Mouse (Mus musculus): Measurements from ENCODE around the gene Heatr5a. TPM values are rescaled to one million over a fixed set of nuclear protein-coding genes. Genes with fewer than 3 reads are reported as not detected.

The Heatr5a gene
- polyA plus RNA-seq, 1 experiment from 2014 or later, result 19.2 TPM

DNA sequence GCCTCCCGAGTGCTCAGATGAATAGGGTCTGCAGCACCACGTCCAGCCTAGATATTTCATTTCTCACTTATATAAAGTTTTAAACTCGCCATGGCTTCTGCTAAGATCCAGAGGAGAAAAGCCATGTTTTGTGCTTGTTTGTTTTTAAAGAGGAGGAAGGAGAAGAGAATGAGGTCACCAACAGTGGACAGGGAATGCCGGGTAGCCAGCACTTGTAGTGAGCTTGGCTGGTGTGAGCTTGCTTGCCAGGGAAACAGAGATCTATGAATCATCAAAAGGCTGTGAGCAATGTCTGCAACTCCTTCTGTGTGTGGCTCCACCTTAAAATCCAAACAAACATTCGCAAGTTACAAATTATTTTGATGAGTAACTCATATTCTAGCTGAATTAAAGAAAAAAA, 17.4 kb upstream of the Heatr5a start:
- H3K27ac ChIP-seq (ENCODE audit: low read depth), result no peak overlapping the region
- ATAC-seq (ENCODE audit: insufficient read depth) (no peak), DNase-seq (no peak)
- H3K9ac ChIP-seq, result no peak overlapping the region
- H3K4me3 ChIP-seq (ENCODE audit: low read depth, low read length), result no peak overlapping the region
- no peaks in the 10 kb centered on the region for H3K27me3 ChIP-seq (ENCODE audit: insufficient read depth, low read length)
- H3K4me2 ChIP-seq, result no peak overlapping the region
- no peaks in the 10 kb centered on the region for H3K4me1 ChIP-seq (ENCODE audit: insufficient read depth)
- H3K36me3 ChIP-seq (ENCODE audit: insufficient read depth), result no peaks in the 10 kb centered on the region
- WGBS, result 84% methylated on average over 5 of the region's 5 CpGs
- TF ChIP-seq CTCF (IDR thresholded peaks at IDR 0.05; ENCODE audit: low read depth), result no peak
- H3K9me3 ChIP-seq (ENCODE audit: low read depth, low read length), result no peaks in the 10 kb centered on the region

- Histone ChIP-seq H3K4me1 (ENCODE audit: insufficient read depth) (no peaks in the 10 kb centered on the region), H3K4me3 (ENCODE audit: low read depth, low read length) (no peak overlapping the region), H3K36me3 (ENCODE audit: insufficient read depth) (no peaks in the 10 kb centered on the region), H3K9ac (no peak overlapping the region), H3K27me3 (ENCODE audit: insufficient read depth, low read length) (no peaks in the 10 kb centered on the region), H3K4me2 (no peak overlapping the region), H3K27ac (ENCODE audit: low read depth) (no peak overlapping the region), H3K9me3 (ENCODE audit: low read depth, low read length) (no peaks in the 10 kb centered on the region)
- DNase-seq (no peak), ATAC-seq (ENCODE audit: insufficient read depth) (no peak)
- no peak for TF ChIP-seq CTCF (IDR thresholded peaks at IDR 0.05; ENCODE audit: low read depth)
- WGBS, result 55% methylated on average over 4 of the region's 4 CpGs
Measured at GRCm38 (mm10) chr12:51985826-51986225, 14.7 kb upstream of the Heatr5a start.

GRCm38 (mm10) chr12:51985163-51985748, 14.1 kb upstream of the Heatr5a start:
- H3K4me1 ChIP-seq (ENCODE audit: insufficient read depth), result no peaks in the 10 kb centered on the region
- 81% methylated on average over 3 of the region's 3 CpGs for WGBS
- TF ChIP-seq CTCF (IDR thresholded peaks at IDR 0.05; ENCODE audit: low read depth), result no peak
- no peaks in the 10 kb centered on the region for H3K27me3 ChIP-seq (ENCODE audit: insufficient read depth, low read length)
- no peak overlapping the region for H3K4me3 ChIP-seq (ENCODE audit: low read depth, low read length)
- no peak overlapping the region for H3K27ac ChIP-seq (ENCODE audit: low read depth)
- H3K9me3 ChIP-seq (ENCODE audit: low read depth, low read length), result no peaks in the 10 kb centered on the region
- H3K9ac ChIP-seq, result no peak overlapping the region
- H3K36me3 ChIP-seq (ENCODE audit: insufficient read depth), result no peaks in the 10 kb centered on the region
- H3K4me2 ChIP-seq, result no peak overlapping the region
- ATAC-seq (ENCODE audit: insufficient read depth), result no peak
- no peak for DNase-seq

DNA sequence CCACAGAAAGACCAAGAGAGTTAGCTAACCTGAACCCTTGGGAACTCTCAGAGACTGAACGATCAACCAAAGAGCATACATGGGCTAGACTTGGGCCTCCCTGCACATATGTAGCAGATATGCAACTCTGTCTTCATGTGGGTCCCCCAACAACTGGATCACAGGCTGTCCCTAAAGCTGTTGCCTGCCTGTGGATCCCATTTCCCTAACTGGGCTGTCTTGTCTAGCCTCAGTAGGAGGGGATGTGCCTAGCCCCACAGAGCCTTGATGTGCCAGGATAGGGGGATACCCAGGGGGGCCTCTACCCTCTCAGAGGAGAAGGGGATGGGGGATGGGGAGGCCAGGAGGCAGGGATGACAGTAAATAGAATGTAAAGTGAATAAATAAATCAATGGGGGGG, 12.5 kb upstream of the Heatr5a start:
- 87% methylated on average over 1 of the region's 1 CpGs for WGBS
- Histone ChIP-seq H3K4me1 (ENCODE audit: insufficient read depth) (no peaks in the 10 kb centered on the region), H3K9ac (no peak overlapping the region), H3K4me3 (ENCODE audit: low read depth, low read length) (no peak overlapping the region), H3K4me2 (no peak overlapping the region), H3K9me3 (ENCODE audit: low read depth, low read length) (no peaks in the 10 kb centered on the region), H3K27me3 (ENCODE audit: insufficient read depth, low read length) (no peaks in the 10 kb centered on the region), H3K27ac (ENCODE audit: low read depth) (no peak overlapping the region), H3K36me3 (ENCODE audit: insufficient read depth) (no peaks in the 10 kb centered on the region)
- TF ChIP-seq CTCF (IDR thresholded peaks at IDR 0.05; ENCODE audit: low read depth), result no peak
- no peak for ATAC-seq (ENCODE audit: insufficient read depth)
- DNase-seq, result no peak

- ATAC-seq (ENCODE audit: insufficient read depth), result no peak
- no peak for DNase-seq
- no peak overlapping the region for H3K4me3 ChIP-seq (ENCODE audit: low read depth, low read length)
- no peak overlapping the region for H3K4me2 ChIP-seq
- H3K9me3 ChIP-seq (ENCODE audit: low read depth, low read length), result no peaks in the 10 kb centered on the region
- TF ChIP-seq CTCF (IDR thresholded peaks at IDR 0.05; ENCODE audit: low read depth), result no peak
- H3K4me1 ChIP-seq (ENCODE audit: insufficient read depth), result no peaks in the 10 kb centered on the region
- no peaks in the 10 kb centered on the region for H3K36me3 ChIP-seq (ENCODE audit: insufficient read depth)
- 65% methylated on average over 9 of the region's 9 CpGs for WGBS
- H3K9ac ChIP-seq, result no peak overlapping the region
- no peak overlapping the region for H3K27ac ChIP-seq (ENCODE audit: low read depth)
- H3K27me3 ChIP-seq (ENCODE audit: insufficient read depth, low read length), result no peaks in the 10 kb centered on the region
Measured at GRCm38 (mm10) chr12:51976531-51976930, 5.4 kb upstream of the Heatr5a start.

DNA sequence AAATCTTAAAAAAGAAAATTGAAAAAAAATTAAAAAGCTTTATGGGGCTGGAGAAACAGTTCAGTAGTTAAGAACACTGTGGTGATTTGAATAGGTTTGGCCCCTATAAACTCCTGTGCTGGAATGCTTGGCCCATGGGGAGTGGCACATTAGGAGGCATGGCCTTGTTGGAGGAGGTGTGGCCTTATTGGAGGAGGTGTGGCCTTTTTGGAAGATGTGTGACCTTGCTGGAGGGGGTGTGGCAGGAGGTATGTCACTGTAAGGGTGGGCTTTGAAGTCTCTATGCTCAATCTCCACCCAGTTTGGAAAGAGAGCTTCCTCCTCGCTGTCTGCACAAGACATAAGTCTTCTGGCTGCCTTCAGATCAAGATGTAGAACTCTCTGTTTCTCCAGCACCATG, 3.3 kb upstream of the Heatr5a start:
- no peaks in the 10 kb centered on the region for H3K36me3 ChIP-seq (ENCODE audit: insufficient read depth)
- no peaks in the 10 kb centered on the region for H3K4me1 ChIP-seq (ENCODE audit: insufficient read depth)
- H3K9me3 ChIP-seq (ENCODE audit: low read depth, low read length), result no peaks in the 10 kb centered on the region
- no peak for ATAC-seq (ENCODE audit: insufficient read depth)
- H3K9ac ChIP-seq, result no peak overlapping the region
- TF ChIP-seq CTCF (IDR thresholded peaks at IDR 0.05; ENCODE audit: low read depth), result no peak
- H3K27ac ChIP-seq (ENCODE audit: low read depth), result no peak overlapping the region
- H3K4me3 ChIP-seq (ENCODE audit: low read depth, low read length), result no peak overlapping the region
- DNase-seq, result no peak
- H3K27me3 ChIP-seq (ENCODE audit: insufficient read depth, low read length), result no peaks in the 10 kb centered on the region
- WGBS, result 91% methylated on average over 1 of the region's 1 CpGs
- no peak overlapping the region for H3K4me2 ChIP-seq

- no peaks in the 10 kb centered on the region for H3K27me3 ChIP-seq (ENCODE audit: insufficient read depth, low read length)
- no peak for ATAC-seq (ENCODE audit: insufficient read depth)
- 80% methylated on average over 5 of the region's 5 CpGs for WGBS
- H3K9ac ChIP-seq, result no peak overlapping the region
- H3K9me3 ChIP-seq (ENCODE audit: low read depth, low read length), result no peaks in the 10 kb centered on the region
- H3K36me3 ChIP-seq (ENCODE audit: insufficient read depth), result no peaks in the 10 kb centered on the region
- DNase-seq, result no peak
- TF ChIP-seq CTCF (IDR thresholded peaks at IDR 0.05; ENCODE audit: low read depth), result peak; percentile 36
- no peaks in the 10 kb centered on the region for H3K4me1 ChIP-seq (ENCODE audit: insufficient read depth)
- H3K27ac ChIP-seq (ENCODE audit: low read depth), result no peak overlapping the region
- H3K4me3 ChIP-seq (ENCODE audit: low read depth, low read length), result no peak overlapping the region
- H3K4me2 ChIP-seq, result no peak overlapping the region
Measured at GRCm38 (mm10) chr12:51972269-51973065, 1.3 kb upstream of the Heatr5a start.

Data from lung, embryonic 14.5 days (tissue).